Mouse (Mus musculus) heart, adult 2 months (tissue): ENCODE data around the gene Tmem210. TPM values are rescaled to one million over a fixed set of nuclear protein-coding genes. Genes with fewer than 3 reads are reported as not detected.
"Not testable (repeated sequence)": the region's sequence is repeated elsewhere in the genome, so short reads cannot be mapped to it uniquely, and the experiment has no call there.

ENCODE experiments used
- DNase-seq, 2 experiments: peaks; one replicate each; pipeline ENCODE4 v3.0.0; 2021
- H3K27ac ChIP-seq: fragments of 200-600 bp; 2 replicates; pipeline ENCODE4 v1.8.1; 2022
- H3K27me3 ChIP-seq: fragments of 200-500 bp; 2 replicates; pipeline ENCODE4 v1.6.1; 2012; ENCODE audit warnings: mild to moderate bottlenecking, low read length, inconsistent platforms, mixed read lengths; ENCODE audit not compliant: control insufficient read depth, insufficient read depth
- H3K36me3 ChIP-seq: fragments of 200-500 bp; 2 replicates; pipeline ENCODE4 v1.6.1; 2012; ENCODE audit warnings: low read length, inconsistent platforms; ENCODE audit not compliant: control insufficient read depth, insufficient read depth
- H3K4me1 ChIP-seq: fragments of 200-500 bp; 2 replicates; pipeline ENCODE4 v1.6.1; 2011; ENCODE audit warnings: low read length; ENCODE audit not compliant: control insufficient read depth, insufficient read depth
- H3K4me3 ChIP-seq: fragments of 200-600 bp; 2 replicates; pipeline ENCODE4 v1.8.1; 2022
- H3K79me2 ChIP-seq: fragments of 200-500 bp; replicated peaks from 2 replicates; pipeline ENCODE4 v1.6.1; 2012; ENCODE audit warnings: mild to moderate bottlenecking, inconsistent platforms, low read length, moderate library complexity, mixed read lengths; ENCODE audit not compliant: control insufficient read depth, insufficient read depth
- H3K9ac ChIP-seq: fragments of 200-500 bp; 2 replicates; pipeline ENCODE4 v1.6.1; 2012; ENCODE audit warnings: low read depth, mild to moderate bottlenecking, control low read depth, inconsistent platforms, low read length, mixed read lengths
- CTCF ChIP-seq: fragments of 200-600 bp; IDR thresholded peaks from 2 replicates; pipeline ENCODE4 v1.8.1; 2022; ENCODE audit warnings: antibody characterized with exemption, mild to moderate bottlenecking, moderate library complexity
- EP300 ChIP-seq: fragments of 200-500 bp; IDR thresholded peaks from 2 replicates; pipeline ENCODE4 v1.6.1; 2011; ENCODE audit warnings: low read depth, low read length, control low read depth; ENCODE audit not compliant: insufficient read depth
- POLR2A ChIP-seq: fragments of 200-500 bp; IDR thresholded peaks from 2 replicates; pipeline ENCODE4 v1.6.1; 2011; ENCODE audit warnings: mild to moderate bottlenecking, low read depth, low read length, control low read depth; ENCODE audit not compliant: insufficient read depth
- WGBS: fragments of 180-500 bp; shearing (Covaris S2); methylation state at CpG from one replicate; pipeline ENCODE4 v1.1.7; 2018; 5-methylcytosine and 5-hydroxymethylcytosine counted together
- intact Hi-C: fragments of 180-260 bp; cut with DNase I; formaldehyde crosslinking; loops from one replicate; pipeline ENCODE4 v1.15.1; 2025
- polyA plus RNA-seq: library from polyadenylated mRNA; depleted of rRNA; stranded (reverse); fragments of >200 nt; gene quantifications from 2 replicates; pipeline ENCODE4 v1.2.3, GENCODE M21; 2012
- total RNA-seq, 2 experiments: library from RNA; stranded (reverse); gene quantifications; 2 replicates each; pipeline ENCODE4 v1.2.3; 2021

Gene Tmem210
- total and polyA plus RNA-seq, 3 experiments, result 0.27 TPM; not detected in 2

DNA sequence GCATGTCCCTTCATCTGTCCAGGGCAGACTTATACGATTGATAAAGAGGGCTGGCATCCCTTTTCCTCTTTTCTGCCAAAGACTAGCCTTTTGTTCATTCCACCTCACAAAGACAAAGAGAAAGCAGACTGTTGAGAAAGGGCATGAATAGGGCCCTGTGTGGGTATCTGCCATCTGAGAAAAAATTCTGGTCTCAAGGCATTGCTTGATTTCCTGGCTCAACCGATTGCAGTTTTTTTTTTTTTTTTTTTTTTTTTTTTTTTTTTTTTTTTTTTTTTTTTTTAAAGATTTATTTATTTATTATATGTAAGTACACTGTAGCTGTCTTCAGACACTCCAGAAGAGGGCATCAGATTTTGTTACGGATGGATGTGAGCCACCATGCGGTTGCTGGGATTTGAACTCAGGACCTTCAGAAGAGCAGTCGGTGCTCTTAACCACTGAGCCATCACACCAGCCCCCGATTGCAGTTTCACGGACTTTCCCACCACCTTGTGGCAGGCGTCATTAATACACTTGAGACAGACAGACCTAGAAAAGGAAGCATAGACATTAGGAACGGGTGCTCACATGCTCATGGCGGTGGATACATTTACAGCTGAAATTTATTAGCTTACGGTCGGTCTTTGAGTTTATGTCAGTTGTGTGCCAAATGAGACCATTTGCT, 31.4 kb upstream of the Tmem210 start:
- H3K4me1 ChIP-seq, H3K36me3 ChIP-seq, H3K4me3 ChIP-seq, DNase-seq, H3K27ac ChIP-seq, H3K27me3 ChIP-seq, H3K79me2 ChIP-seq: not testable (repeated sequence)
- TF ChIP-seq CTCF, result peak; percentile 58
- intact Hi-C loops, result loop anchor here (10.0 kb wide), 1 partner anchor 132 kb away; no protein-coding TSS in a partner anchor
- 52% methylated on average over 12 of the region's 12 CpGs for WGBS
- 0 out of 2 replicates have a peak overlapping the region, but pooled peaks have one; percentile 23 for H3K9ac ChIP-seq

DNA sequence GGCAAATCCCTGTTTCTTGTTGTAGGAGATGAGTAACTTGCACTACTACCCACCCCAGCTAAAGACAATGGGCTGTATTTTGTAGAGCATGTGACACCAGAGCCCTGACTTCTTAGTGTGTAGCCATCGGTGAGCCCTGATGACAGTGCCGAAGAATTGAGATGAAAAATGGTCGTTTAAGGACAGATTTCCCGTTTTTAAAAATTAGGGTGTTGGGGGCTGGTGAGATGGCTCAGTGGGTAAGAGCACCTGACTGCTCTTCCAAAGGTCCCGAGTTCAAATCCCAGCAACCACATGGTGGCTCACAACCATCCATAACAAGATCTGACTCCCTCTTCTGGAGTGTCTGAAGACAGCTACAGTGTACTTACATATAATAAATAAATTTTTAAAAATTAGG, 30.7 kb upstream of the Tmem210 start:
- H3K9ac ChIP-seq, DNase-seq, H3K79me2 ChIP-seq, H3K4me3 ChIP-seq, H3K27ac ChIP-seq, H3K36me3 ChIP-seq, H3K4me1 ChIP-seq, H3K27me3 ChIP-seq: not testable (repeated sequence)
- WGBS, result 85% methylated on average over 5 of the region's 5 CpGs
- intact Hi-C loops, result loop anchor here (10.0 kb wide), 1 partner anchor 132 kb away; no protein-coding TSS in a partner anchor

DNA sequence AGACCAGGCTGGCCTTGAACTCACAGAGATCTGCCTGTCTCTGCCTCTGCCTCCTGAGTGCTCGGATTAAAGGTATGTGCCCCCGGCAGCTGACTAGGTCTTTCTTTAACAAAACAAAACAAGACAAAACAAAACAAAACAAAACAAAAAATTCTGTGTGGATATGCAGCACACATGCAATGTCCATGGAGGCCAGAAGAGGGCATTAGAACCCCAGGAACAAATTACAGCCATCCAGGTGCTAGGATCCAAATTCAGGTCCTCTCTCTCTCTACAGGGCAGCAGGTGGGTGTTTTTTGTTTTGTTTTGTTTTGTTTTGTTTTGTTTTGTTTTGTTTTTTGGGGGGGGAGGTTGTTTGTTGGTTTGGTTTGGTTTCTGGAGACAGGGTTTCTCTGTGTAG, 29.1 kb upstream of the Tmem210 start:
- intact Hi-C loops, result loop anchor here (2.0 to 10.0 kb wide), 2 partner anchors 34 to 134 kb away; no protein-coding TSS in a partner anchor
- Histone ChIP-seq H3K79me2 (no peaks in the 10 kb centered on the region), H3K27me3 (no peaks in the 10 kb centered on the region), H3K27ac (no peak overlapping the region), H3K36me3 (peaks cover 2% of the 10 kb centered on the region; the same call in 1 of the 2 replicates), H3K4me3 (no peak overlapping the region), H3K4me1 (peaks cover 3% of the 10 kb centered on the region), H3K9ac (no peak overlapping the region)
- no peak for TF ChIP-seq EP300
- TF ChIP-seq CTCF, result peak; percentile 73
- DNase-seq, result no peak
- WGBS, result 53% methylated on average over 2 of the region's 2 CpGs

DNA sequence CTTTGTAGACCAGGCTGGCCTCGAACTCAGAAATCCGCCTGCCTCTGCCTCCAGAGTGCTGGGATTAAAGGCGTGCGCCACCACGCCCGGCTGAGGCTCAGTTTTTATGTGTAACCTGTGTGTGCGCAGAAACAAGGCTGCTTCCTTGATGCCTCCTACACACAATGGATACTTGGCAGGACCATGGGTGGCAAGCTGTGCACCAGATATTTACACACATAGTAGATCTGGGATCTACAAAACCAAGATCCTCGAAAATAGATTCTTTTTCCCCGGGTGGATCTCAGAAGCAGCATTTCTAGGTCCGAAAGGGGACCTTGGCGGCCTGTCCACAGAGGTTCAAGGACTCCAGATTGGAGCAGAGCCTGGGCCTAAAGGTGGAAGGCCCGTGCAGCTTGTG, 26.1 kb upstream of the Tmem210 start:
- peak overlapping the region; percentile 82 for H3K27ac ChIP-seq
- H3K36me3 ChIP-seq, result no peaks in the 10 kb centered on the region
- peak overlapping the region; percentile 96 for H3K4me3 ChIP-seq
- 44% methylated on average over 12 of the region's 12 CpGs for WGBS
- no peaks in the 10 kb centered on the region for H3K79me2 ChIP-seq
- peaks cover 15% of the 10 kb centered on the region for H3K4me1 ChIP-seq
- DNase-seq, result no peak
- H3K9ac ChIP-seq, result peak overlapping the region; percentile 32
- intact Hi-C loops, result no loop called here
- no peaks in the 10 kb centered on the region for H3K27me3 ChIP-seq
- TF ChIP-seq EP300 (no peak), CTCF (no peak), POLR2A (no peak)

DNA sequence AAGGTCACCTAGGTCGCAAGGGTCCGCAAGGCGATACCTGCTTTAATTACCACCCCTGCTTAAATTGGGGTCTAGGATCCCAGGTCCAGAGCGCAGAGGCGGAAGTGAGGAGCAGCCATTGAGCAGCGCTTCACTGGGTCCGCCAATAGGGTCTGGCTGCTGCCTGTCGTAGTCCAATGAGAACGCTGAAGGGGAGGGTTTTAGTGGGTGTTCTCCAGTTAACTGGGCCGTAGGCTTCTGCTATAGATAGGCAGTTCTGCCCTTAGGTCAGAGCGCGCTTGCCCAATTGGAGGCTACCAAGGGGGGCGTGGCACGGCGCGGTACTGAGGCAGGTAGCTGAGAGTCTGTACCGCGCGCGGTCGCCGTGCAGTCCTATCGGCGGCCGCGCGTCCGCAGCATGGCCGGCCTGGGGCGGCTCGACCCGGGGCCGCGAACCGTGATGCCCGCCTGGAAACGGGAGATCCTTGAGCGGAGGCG, 25.6 kb upstream of the Tmem210 start, which contains the start of gene Tprn:
Gene Tprn (plus strand): TSS at position 328 of the 477 bp plus-strand sequence.
- Histone ChIP-seq H3K27ac (peak within 1 kb of the TSS; percentile 82), H3K79me2 (no peaks in the 10 kb centered on the region), H3K27me3 (no peaks in the 10 kb centered on the region), H3K4me3 (peak within 1 kb of the TSS; percentile 96), H3K36me3 (no peaks in the 10 kb centered on the region), H3K9ac (peak within 1 kb of the TSS; percentile 79), H3K4me1 (peaks cover 20% of the 10 kb centered on the region)
- WGBS, result under 1% methylated on average over 39 of the region's 39 CpGs
- DNase-seq, result peak; percentile 91 to 96
- TF ChIP-seq CTCF, result peak; percentile 19
- no peak for TF ChIP-seq EP300
- TF ChIP-seq POLR2A, result peak; percentile 57
- intact Hi-C loops, result no loop called here

DNA sequence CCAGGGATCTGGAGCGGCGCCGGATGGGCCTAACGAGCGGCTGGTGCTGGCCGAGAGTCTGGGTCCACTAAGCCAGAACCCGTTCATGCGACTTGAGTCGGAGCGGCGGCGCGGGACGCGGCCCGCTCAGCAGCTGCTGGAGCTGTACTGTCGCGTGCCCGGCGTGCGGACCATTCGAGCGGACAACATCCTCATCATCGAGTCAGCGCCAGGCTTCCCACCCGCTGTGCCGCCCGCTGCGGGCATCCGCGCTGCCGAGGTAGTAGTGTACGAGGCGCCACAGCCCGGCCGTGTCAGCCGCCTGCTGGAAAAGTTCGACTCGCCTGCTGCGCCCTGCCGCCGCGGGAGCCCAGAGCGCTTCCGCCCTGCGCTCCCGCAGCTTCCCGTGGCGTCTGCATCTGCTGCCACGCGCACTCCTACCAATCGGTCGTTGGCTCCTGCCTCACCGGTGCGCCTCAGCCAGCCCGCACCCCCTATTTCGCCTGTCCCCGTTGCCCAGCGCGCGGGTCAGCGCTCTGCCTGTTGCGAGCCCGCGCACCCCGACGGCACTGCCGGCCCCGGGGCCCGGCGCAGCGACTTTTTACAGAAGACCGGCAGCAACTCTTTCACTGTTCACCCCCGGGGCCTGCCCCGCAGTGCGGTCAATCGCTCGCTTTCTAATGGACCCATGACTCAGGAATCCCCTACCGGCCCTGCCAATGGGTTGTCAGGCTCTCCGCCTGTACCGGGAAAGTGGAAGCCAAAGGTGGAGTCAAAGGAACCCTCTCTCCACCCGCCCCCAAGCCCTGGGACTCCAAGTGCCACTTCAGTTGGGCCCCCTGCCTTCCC, 24.9 kb upstream of the Tmem210 start:
- Histone ChIP-seq H3K4me1 (peaks cover 20% of the 10 kb centered on the region), H3K27me3 (no peaks in the 10 kb centered on the region), H3K4me3 (peak overlapping the region; percentile 96), H3K9ac (peak overlapping the region; percentile 79), H3K36me3 (no peaks in the 10 kb centered on the region), H3K27ac (peak overlapping the region; percentile 63), H3K79me2 (no peaks in the 10 kb centered on the region)
- WGBS, result under 1% methylated on average over 82 of the region's 82 CpGs
- intact Hi-C loops, result no loop called here
- TF ChIP-seq CTCF (0 out of 2 replicates have a peak, but pooled peaks have one; percentile 4), POLR2A (no peak)
- DNase-seq, result peak in 1 of 2 experiments; percentile 54
